Mouse (Mus musculus): ENCODE results near the gene Olfr67. TPM values are rescaled to one million over a fixed set of nuclear protein-coding genes. Genes with fewer than 3 reads are reported as not detected.
"Not testable (repeated sequence)": the region's sequence is repeated elsewhere in the genome, so short reads cannot be mapped to it uniquely, and the experiment has no call there.

The Olfr67 gene
- total RNA-seq, 2 experiments from 2014 or later: not detected

GRCm38 (mm10) chr7:103779598-103779997 lies 12.0 kb downstream of the Olfr67 start, which contains the start of gene Olfr68:
Olfr68 (minus strand) TSS chr7:103779698.
- DNase-seq (ENCODE audit: low spot score in 2 of 2): no peak
- intact Hi-C loops (cut with DNase I): no loop called here

GRCm38 (mm10) chr7:103777652-103778051 lies 14.0 kb downstream of the Olfr67 start:
- DNase-seq (ENCODE audit: low spot score in 2 of 2); intact Hi-C loops (cut with DNase I): not testable (repeated sequence)

GRCm38 (mm10) chr7:103771494-103771893 lies 20.1 kb downstream of the Olfr67 start, which contains the start of gene Olfr69:
Olfr69 (minus strand) TSS chr7:103771594.
- no peak for DNase-seq (ENCODE audit: low spot score in 2 of 2)
- intact Hi-C loops (cut with DNase I): no loop called here

- intact Hi-C loops (cut with DNase I); DNase-seq (ENCODE audit: low spot score in 2 of 2): not testable (repeated sequence)
Measured at GRCm38 (mm10) chr7:103767687-103768086, 23.9 kb downstream of the Olfr67 start.

GRCm38 (mm10) chr7:103762212-103762611 lies 29.4 kb downstream of the Olfr67 start:
- intact Hi-C loops (cut with DNase I): not testable (repeated sequence)

GRCm38 (mm10) chr7:103757233-103757632 lies 34.4 kb downstream of the Olfr67 start, which contains the start of gene Olfr630:
Olfr630 (minus strand) TSS chr7:103757333.
- intact Hi-C loops (cut with DNase I): no loop called here
- DNase-seq (ENCODE audit: low spot score in 2 of 2): no peak

More at GRCm38 (mm10) chr7:103762212-103762611, 29.4 kb downstream of the Olfr67 start:
- DNase-seq (ENCODE audit: low spot score in 2 of 2): not testable (repeated sequence)

- DNase-seq (ENCODE audit: low spot score in 2 of 2): no peak
- intact Hi-C loops (cut with DNase I): no loop called here
Measured at GRCm38 (mm10) chr7:103744843-103745242, 46.8 kb downstream of the Olfr67 start, which contains the start of gene Olfr629. Olfr629 (minus strand) TSS chr7:103744943.

Other genes with a start within 250 kb of the Olfr67 start
- gene Olfr612, start 249.1 kb downstream of the Olfr67 start, total RNA-seq (2021): not detected
- gene Olfr613, start 243.7 kb downstream of the Olfr67 start, total RNA-seq (2021): not detected
- gene Olfr615, start 235.7 kb downstream of the Olfr67 start, total RNA-seq (2021): not detected
- not detected for gene Olfr616, start 222.7 kb downstream of the Olfr67 start, total RNA-seq (2021)
- gene Olfr617, start 218.8 kb downstream of the Olfr67 start, total RNA-seq (2021): not detected
- gene Olfr618, start 201.7 kb downstream of the Olfr67 start, total RNA-seq (2021): not detected
- not detected for gene Olfr619, start 191.2 kb downstream of the Olfr67 start, total RNA-seq (2021)
- gene Olfr620, start 179.3 kb downstream of the Olfr67 start, total RNA-seq (2021): not detected
- not detected for gene Olfr622, start 149.1 kb downstream of the Olfr67 start, total RNA-seq (2021)
- not detected for gene Olfr623, start 128.1 kb downstream of the Olfr67 start, total RNA-seq (2021)
- under 1 TPM in 1 of 2 experiments, not detected in 1; 0.06 TPM for gene Olfr624, start 120.6 kb downstream of the Olfr67 start, total RNA-seq (2021)
- gene Olfr625-ps1, start 109.1 kb downstream of the Olfr67 start, total RNA-seq (2021): not detected
- gene Olfr243, start 77.2 kb downstream of the Olfr67 start, total RNA-seq (2021): not detected
- gene Olfr628, start 61.4 kb downstream of the Olfr67 start, total RNA-seq (2021): not detected
- gene Olfr629, start 46.9 kb downstream of the Olfr67 start, total RNA-seq (2021): not detected
- not detected for gene Olfr630, start 34.5 kb downstream of the Olfr67 start, total RNA-seq (2021)
- gene Olfr69, start 20.2 kb downstream of the Olfr67 start, total RNA-seq (2021): not detected
- not detected for gene Olfr68, start 12.1 kb downstream of the Olfr67 start, total RNA-seq (2021)
- 100 to 1,000 TPM; 116 to 138 TPM for gene Hbb-bt, start 22.2 kb upstream of the Olfr67 start, total RNA-seq (2021)
- gene Hbb-bs, start 36.3 kb upstream of the Olfr67 start, total RNA-seq (2021): 100 to 1,000 TPM; 912 to 967 TPM
- not detected for gene Hbb-bh2, start 48.7 kb upstream of the Olfr67 start, total RNA-seq (2021)
- gene Hbb-bh1, start 51.3 kb upstream of the Olfr67 start, total RNA-seq (2021): not detected
- not detected for gene Hbb-y, start 61.4 kb upstream of the Olfr67 start, total RNA-seq (2021)
- gene Olfr66, start 94.4 kb upstream of the Olfr67 start, total RNA-seq (2021): not detected
- not detected for gene Olfr64, start 102.7 kb upstream of the Olfr67 start, total RNA-seq (2021)
- not detected for gene Olfr65, start 111.7 kb upstream of the Olfr67 start, total RNA-seq (2021)
- not detected for gene Olfr631, start 137.0 kb upstream of the Olfr67 start, total RNA-seq (2021)
- gene Olfr632, start 142.5 kb upstream of the Olfr67 start, total RNA-seq (2021): not detected
- gene Olfr633, start 152.6 kb upstream of the Olfr67 start, total RNA-seq (2021): not detected
- gene Olfr635, start 179.3 kb upstream of the Olfr67 start, total RNA-seq (2021): under 1 TPM in 1 of 2 experiments, not detected in 1; 0.04 TPM
- not detected for gene Olfr638, start 206.9 kb upstream of the Olfr67 start, total RNA-seq (2021)
- under 1 TPM; 0.08 to 0.18 TPM for gene Olfr639, start 225.5 kb upstream of the Olfr67 start, total RNA-seq (2021)
- not detected for gene Olfr640, start 233.8 kb upstream of the Olfr67 start, total RNA-seq (2021)
- gene Olfr641, start 243.6 kb upstream of the Olfr67 start, total RNA-seq (2021): not detected